Mouse (Mus musculus): ENCODE results near the gene Rhbdf2.

The Rhbdf2 gene

DNA sequence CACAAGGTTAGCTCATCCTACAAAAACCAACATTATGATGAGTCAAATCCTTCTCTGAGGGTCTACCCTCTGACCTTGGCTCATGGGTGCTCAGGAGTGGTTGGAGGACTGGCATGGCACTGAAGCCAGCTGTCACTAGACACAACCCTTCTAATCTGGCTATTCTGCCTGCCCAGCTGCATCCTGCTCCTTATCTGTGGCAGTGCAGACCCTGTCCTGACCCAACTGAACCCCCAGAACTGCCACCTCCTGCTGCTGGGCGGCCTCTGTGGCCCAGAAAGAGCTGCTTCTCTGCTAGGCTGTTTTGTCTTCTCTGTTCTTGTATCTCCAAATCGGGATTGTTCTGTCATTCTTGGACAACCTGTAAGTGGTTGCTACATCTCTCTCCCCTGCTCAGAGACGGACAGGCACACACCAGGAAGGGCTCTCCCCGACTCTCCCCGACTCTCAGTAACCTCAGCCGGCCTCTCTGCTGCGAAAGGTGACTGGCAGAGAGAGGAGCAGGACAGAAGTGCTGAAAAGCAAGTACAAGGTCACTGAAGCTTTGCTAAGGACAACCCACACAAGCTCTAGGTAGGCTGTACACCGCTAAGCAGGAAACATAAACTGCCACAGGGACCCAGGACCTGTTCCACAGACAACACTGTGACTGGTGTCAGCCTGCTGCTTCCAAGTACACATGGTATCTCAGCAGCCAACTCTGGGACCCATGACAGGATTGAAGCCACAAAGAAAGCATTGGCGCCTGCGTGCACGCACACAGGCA lies 77.4 kb downstream of the Rhbdf2 start:
- peak; percentile 53 for DNase-seq (ENCODE audit: low read depth)

DNA sequence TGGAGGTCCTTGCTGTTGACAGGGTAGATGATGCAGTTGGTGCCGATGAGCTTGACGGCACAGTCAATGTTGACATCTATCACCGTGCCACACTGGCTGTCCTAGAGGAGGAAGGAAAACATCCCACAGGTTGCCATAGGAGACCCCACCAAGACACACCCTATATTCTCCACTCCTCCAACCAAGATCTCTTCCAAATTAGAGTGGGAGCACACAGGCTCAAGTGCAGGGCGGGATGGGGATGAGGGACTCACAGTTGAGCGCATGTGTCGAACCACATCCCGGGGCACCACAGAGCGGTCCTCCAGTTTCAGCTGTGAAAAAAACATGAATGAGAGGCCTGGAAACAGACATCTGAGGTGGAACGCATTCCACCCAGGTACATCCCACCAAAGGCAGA lies 78.0 kb downstream of the Rhbdf2 start:
- DNase-seq (ENCODE audit: low read depth) = no peak

Data from c-Kit-positive CD71-positive TER-119-negative erythroid progenitor cells, embryonic 14.5 days (primary cell).